ENCODE assay signal across 8 mouse cellular contexts in genomic region chr19:42217374-42217763, GRCm38 (mm10). TPM values are rescaled to one million over a fixed set of nuclear protein-coding genes. Genes with fewer than 3 reads are reported as not detected.
DNase-seq lines count a peak whose midpoint lies in the region; ATAC-seq and TF ChIP-seq lines count a peak whose summit lies in the region.
"Had no signal": no experiment of that assay in that cellular context is flagged by ENCODE, and none has a peak within 500 bp of the region (broad histone marks: within the 10 kb centered on the region; RNA-seq: fewer than 3 reads in every experiment).

No protein-coding gene starts in this region.

- TF ChIP-seq POLR2A in lung, adult 2 months (IDR thresholded peaks at IDR 0.05; ENCODE audit: borderline replicate concordance, extremely low read depth, low read depth, low read length) = no peak

- H3K4me3 ChIP-seq in lung, adult 2 months (replicated peaks; ENCODE audit: extremely low read depth, low read depth, low read length) = no peak overlapping the region
- H3K4me3 ChIP-seq in hindbrain, postnatal 0 days (ENCODE audit: low read length) = no peak overlapping the region
- no peak overlapping the region for H3K4me3 ChIP-seq in neural tube, embryonic 13.5 days
- H3K4me3 ChIP-seq: lung, embryonic 15.5 days had no signal

- H3K9me3 ChIP-seq in hindbrain, postnatal 0 days (ENCODE audit: low read length) = no peaks in the 10 kb centered on the region
- H3K9me3 ChIP-seq in neural tube, embryonic 13.5 days = no peaks in the 10 kb centered on the region
- H3K9me3 ChIP-seq: lung, embryonic 15.5 days had no signal

- H3K27me3 ChIP-seq in hindbrain, postnatal 0 days (ENCODE audit: insufficient read depth, low read length) = no peaks in the 10 kb centered on the region
- no peaks in the 10 kb centered on the region for H3K27me3 ChIP-seq in neural tube, embryonic 13.5 days
- H3K27me3 ChIP-seq: lung, embryonic 15.5 days had no signal

- H3K4me2 ChIP-seq in hindbrain, postnatal 0 days (ENCODE audit: low read depth, low read length) = no peak overlapping the region
- H3K4me2 ChIP-seq in neural tube, embryonic 13.5 days = no peak overlapping the region
- H3K4me2 ChIP-seq: lung, embryonic 15.5 days had no signal

- H3K36me3 ChIP-seq in hindbrain, postnatal 0 days (ENCODE audit: insufficient read depth, low read length) = no peaks in the 10 kb centered on the region
- H3K36me3 ChIP-seq in neural tube, embryonic 13.5 days = no peaks in the 10 kb centered on the region
- H3K36me3 ChIP-seq: lung, embryonic 15.5 days had no signal

- H3K27ac ChIP-seq in hindbrain, postnatal 0 days = no peak overlapping the region
- H3K27ac ChIP-seq in neural tube, embryonic 13.5 days (replicated peaks) = no peak overlapping the region
- H3K27ac ChIP-seq: lung, embryonic 15.5 days had no signal

- TF ChIP-seq CTCF in lung, adult 2 months (IDR thresholded peaks at IDR 0.05; ENCODE audit: insufficient read depth, low read length) = peak; percentile 61
- TF ChIP-seq CTCF in hindbrain, postnatal 0 days (IDR thresholded peaks at IDR 0.05; ENCODE audit: low read depth) = peak; percentile 88

- DNase-seq in lung, adult 2 months = no peak
- DNase-seq in lung, postnatal 4 days = no peak
- peak; percentile 59 for DNase-seq in ZHBTc4 (ENCODE audit: low read depth, low spot score)
- DNase-seq in cerebellum, adult 9-10 months = peak; percentile 87
- DNase-seq in hindbrain, postnatal 0 days (ENCODE audit: low spot score) = peak; percentile 76
- no peak for DNase-seq in ovary, adult 18-20 months (ENCODE audit: low spot score)

- ATAC-seq in hindbrain, postnatal 0 days = peak; percentile 55; the same call in 1 of the 2 replicates
- peak; percentile 66 for ATAC-seq in neural tube, embryonic 13.5 days (ENCODE audit: low read depth)

- no peak overlapping the region for H3K9ac ChIP-seq in hindbrain, postnatal 0 days (replicated peaks; ENCODE audit: low read length)
- H3K9ac ChIP-seq in neural tube, embryonic 13.5 days = no peak overlapping the region
- H3K9ac ChIP-seq: lung, embryonic 15.5 days had no signal

- WGBS in lung, adult 2 months = 5% methylated on average over 2 of the region's 2 CpGs
- 16% methylated on average over 2 of the region's 2 CpGs for WGBS in hindbrain, postnatal 0 days
- 27% methylated on average over 2 of the region's 2 CpGs for WGBS in neural tube, embryonic 13.5 days

- H3K4me1 ChIP-seq in lung, adult 2 months (ENCODE audit: control insufficient read depth, insufficient read depth, low read length) = no peaks in the 10 kb centered on the region
- no peaks in the 10 kb centered on the region for H3K4me1 ChIP-seq in hindbrain, postnatal 0 days (ENCODE audit: insufficient read depth, low read length)
- peaks cover 7% of the 10 kb centered on the region; the same call in 1 of the 2 replicates for H3K4me1 ChIP-seq in neural tube, embryonic 13.5 days (replicated peaks)
- H3K4me1 ChIP-seq: lung, embryonic 15.5 days had no signal

RNA-seq across cellular contexts. Expression of gene Sfrp5, which starts 15.3 kb away (rescaled TPM):
- polyA plus RNA-seq in lung, adult 2 months (2012; rRNA removed) = 4.9 and 9.4 TPM in 2 replicates
- 1.2 and 1.8 TPM in 2 replicates for total RNA-seq in hindbrain, postnatal 0 days (2014; rRNA removed)
- polyA plus RNA-seq in hindbrain, postnatal 0 days (2015; fragmentation: Nextera tagmentation; extraction: Ambion mirVana) = 1.6 and 2.0 TPM in 2 replicates
- 20.0 and 26.8 TPM in 2 replicates for polyA plus RNA-seq in neural tube, embryonic 13.5 days (2015; fragmentation: Nextera tagmentation; extraction: Ambion mirVana)

RNA-seq across cellular contexts. Expression of gene Golga7b, which starts 30.0 kb away (rescaled TPM):
- polyA plus RNA-seq in lung, adult 2 months (2012; rRNA removed) = 0.08 and 0.30 TPM in 2 replicates
- total RNA-seq in hindbrain, postnatal 0 days (2014; rRNA removed) = 80.0 and 84.8 TPM in 2 replicates
- polyA plus RNA-seq in hindbrain, postnatal 0 days (2015; fragmentation: Nextera tagmentation; extraction: Ambion mirVana) = 58.7 and 62.4 TPM in 2 replicates
- 42.3 and 48.7 TPM in 2 replicates for polyA plus RNA-seq in neural tube, embryonic 13.5 days (2015; fragmentation: Nextera tagmentation; extraction: Ambion mirVana)

RNA-seq across cellular contexts. Expression of gene Zfyve27, which starts 53.6 kb away (rescaled TPM):
- polyA plus RNA-seq in lung, adult 2 months (2012; rRNA removed) = 39.3 and 53.9 TPM in 2 replicates
- total RNA-seq in hindbrain, postnatal 0 days (2014; rRNA removed) = 90.9 and 95.0 TPM in 2 replicates
- 45.1 and 48.9 TPM in 2 replicates for polyA plus RNA-seq in hindbrain, postnatal 0 days (2015; fragmentation: Nextera tagmentation; extraction: Ambion mirVana)
- polyA plus RNA-seq in neural tube, embryonic 13.5 days (2015; fragmentation: Nextera tagmentation; extraction: Ambion mirVana) = 62.0 and 65.1 TPM in 2 replicates

Comparison
In these comparisons a context has a peak if more than half of its experiments do, and no peak if none do; other contexts are left out.
1. DNase-seq: peak in ZHBTc4 (single experiment), cerebellum, adult 9-10 months (single experiment) and hindbrain, postnatal 0 days (single experiment); none in lung, adult 2 months (single experiment), lung, postnatal 4 days (0 of 2) and ovary, adult 18-20 months (single experiment).
2. RNA of gene Golga7b, which starts 30.0 kb away (polyA plus RNA-seq): 58.7 to 62.4 TPM in hindbrain, postnatal 0 days and 42.3 to 48.7 TPM in neural tube, embryonic 13.5 days; 0.08 to 0.30 TPM in lung, adult 2 months; every median in the first group is over 10 times any median in the second.